Mouse (Mus musculus) ovary, postnatal 36 days (tissue): ENCODE results near the gene Lrrc18.

Source experiments
- DNase-seq: peaks from one replicate; pipeline ENCODE4 v3.0.0; 2022; ENCODE audit warnings: low spot score, mixed read lengths

Lrrc18 gene

DNA sequence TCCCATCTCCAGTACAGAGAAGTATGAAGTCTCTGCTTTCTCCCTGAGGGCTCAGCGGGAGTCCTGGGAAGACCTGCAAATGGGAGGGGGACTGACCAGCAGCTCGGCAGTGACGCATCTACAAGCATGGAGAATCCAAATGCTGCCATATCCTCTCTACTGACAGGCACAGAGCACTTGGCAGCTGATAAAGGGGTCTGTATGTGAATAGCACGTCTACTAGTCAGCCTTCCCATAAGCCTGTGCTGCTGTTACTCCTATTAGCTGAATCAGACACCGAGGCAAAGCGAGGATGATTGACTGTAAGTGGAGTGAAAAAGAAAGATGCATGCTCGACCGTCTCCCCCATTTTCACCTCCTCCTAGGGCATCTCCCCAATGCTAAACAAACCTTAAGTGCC, 62.3 kb downstream of the Lrrc18 start:
- no peak for DNase-seq

DNA sequence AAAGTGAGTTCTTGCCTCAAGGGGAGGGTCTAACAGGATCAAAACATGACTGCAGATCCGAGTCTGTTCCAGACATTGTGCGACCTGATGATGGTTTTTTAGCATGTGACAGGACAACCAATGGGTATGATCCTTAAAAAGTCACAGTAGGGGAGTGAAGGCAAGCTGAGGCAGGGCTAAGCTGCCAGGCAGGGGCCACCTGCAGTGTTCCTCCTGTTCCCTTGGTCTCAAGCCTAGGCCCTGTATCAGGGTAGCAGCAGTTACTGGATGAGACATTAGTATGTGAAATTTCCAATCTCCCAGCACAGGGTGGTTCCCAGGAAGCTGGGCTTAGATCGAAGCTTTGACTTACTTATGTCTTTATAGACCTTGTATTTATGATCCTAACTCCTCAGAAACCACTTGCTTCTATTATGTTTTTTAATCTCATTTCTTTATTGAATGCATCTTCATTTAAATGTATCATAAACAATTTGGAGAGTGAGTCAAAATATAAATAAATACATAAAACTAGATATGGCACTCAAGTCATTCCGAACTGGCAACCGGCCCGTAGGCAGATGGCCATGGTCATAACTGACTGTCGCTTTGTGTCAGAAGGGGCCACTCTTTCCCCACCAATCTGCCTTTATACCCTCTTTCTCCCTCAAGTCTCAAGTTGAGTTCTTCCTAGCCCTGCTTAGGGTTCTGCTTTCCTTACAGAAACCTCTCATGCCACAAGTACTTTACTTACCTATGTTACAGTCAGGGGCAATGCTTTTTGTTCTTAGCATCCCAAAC, 67.9 kb downstream of the Lrrc18 start:
- no peak for DNase-seq

GRCm38 (mm10) chr14:33062996-33063395, 71.8 kb downstream of the Lrrc18 start:
- DNase-seq = no peak
